Mouse (Mus musculus): Measurements from ENCODE around the gene Tmem9. TPM values are rescaled to one million over a fixed set of nuclear protein-coding genes. Genes with fewer than 3 reads are reported as not detected.

The Tmem9 gene
- polyA plus RNA-seq, 1 experiment from 2014 or later = 143 TPM

- Histone ChIP-seq H3K4me1 (ENCODE audit: control insufficient read depth, insufficient read depth, low read length) (no peaks in the 10 kb centered on the region), H3K9me3 (replicated peaks; ENCODE audit: control insufficient read depth, low read length) (no peaks in the 10 kb centered on the region), H3K27me3 (replicated peaks; ENCODE audit: control insufficient read depth, insufficient read depth, low read length) (no peaks in the 10 kb centered on the region), H3K4me3 (ENCODE audit: low read depth, low read length) (no peak overlapping the region), H3K36me3 (ENCODE audit: control insufficient read depth, insufficient read depth, low read length) (no peaks in the 10 kb centered on the region), H3K27ac (ENCODE audit: low read depth, low read length) (no peak overlapping the region), H3K9ac (ENCODE audit: low read length) (no peak overlapping the region), H3K4me2 (ENCODE audit: low read length) (no peak overlapping the region)
- DNase-seq (ENCODE audit: low spot score) = no peak
- no peak for ATAC-seq
- 55% methylated on average over 3 of the region's 3 CpGs for WGBS
These were observed 50.6 kb downstream of the Tmem9 start for GRCm38 (mm10) chr1:136058594-136058993.

GRCm38 (mm10) chr1:136061041-136061789 is 53.3 kb downstream of the Tmem9 start:
- Histone ChIP-seq H3K9me3 (replicated peaks; ENCODE audit: control insufficient read depth, low read length) (no peaks in the 10 kb centered on the region), H3K4me3 (ENCODE audit: low read depth, low read length) (no peak overlapping the region), H3K4me1 (ENCODE audit: control insufficient read depth, insufficient read depth, low read length) (0 out of 2 replicates have a peak, but pooled peaks cover 1% of the 10 kb centered on the region), H3K4me2 (ENCODE audit: low read length) (no peak overlapping the region), H3K27me3 (replicated peaks; ENCODE audit: control insufficient read depth, insufficient read depth, low read length) (no peaks in the 10 kb centered on the region), H3K9ac (ENCODE audit: low read length) (no peak overlapping the region), H3K36me3 (ENCODE audit: control insufficient read depth, insufficient read depth, low read length) (no peaks in the 10 kb centered on the region), H3K27ac (ENCODE audit: low read depth, low read length) (no peak overlapping the region)
- ATAC-seq = peak; percentile 62; the same call in 1 of the 2 replicates
- 44% methylated on average over 9 of the region's 9 CpGs for WGBS
- DNase-seq (ENCODE audit: low spot score) = peak; percentile 35

DNA sequence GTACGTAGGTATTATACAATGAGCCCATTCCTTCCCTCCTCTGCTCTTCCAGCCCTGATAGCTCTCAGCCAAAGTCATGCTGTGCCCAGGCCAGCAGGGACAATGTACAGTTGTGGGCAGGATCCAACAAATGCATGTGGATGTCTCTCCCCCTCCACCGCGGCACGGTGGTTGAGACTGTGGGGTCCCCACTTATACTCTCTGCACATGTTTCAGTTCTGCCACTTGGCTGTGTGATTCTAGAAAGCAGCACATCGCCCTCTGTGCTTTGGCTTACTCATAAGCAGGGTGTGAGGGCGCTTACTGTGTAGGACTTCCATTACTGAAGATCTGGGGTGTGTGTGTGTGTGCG is 53.8 kb downstream of the Tmem9 start:
- Histone ChIP-seq H3K9ac (ENCODE audit: low read length) (no peak overlapping the region), H3K4me1 (ENCODE audit: control insufficient read depth, insufficient read depth, low read length) (0 out of 2 replicates have a peak, but pooled peaks cover 2% of the 10 kb centered on the region), H3K4me3 (ENCODE audit: low read depth, low read length) (no peak overlapping the region), H3K4me2 (ENCODE audit: low read length) (no peak overlapping the region), H3K36me3 (ENCODE audit: control insufficient read depth, insufficient read depth, low read length) (no peaks in the 10 kb centered on the region), H3K27me3 (replicated peaks; ENCODE audit: control insufficient read depth, insufficient read depth, low read length) (no peaks in the 10 kb centered on the region), H3K27ac (ENCODE audit: low read depth, low read length) (0 out of 2 replicates have a peak overlapping the region, but pooled peaks have one; percentile 14), H3K9me3 (replicated peaks; ENCODE audit: control insufficient read depth, low read length) (no peaks in the 10 kb centered on the region)
- ATAC-seq (peak; percentile 38; the same call in 1 of the 2 replicates), DNase-seq (ENCODE audit: low spot score) (no peak)
- 71% methylated on average over 7 of the region's 7 CpGs for WGBS

GRCm38 (mm10) chr1:136063991-136064390 is 56.0 kb downstream of the Tmem9 start:
- no peaks in the 10 kb centered on the region for H3K27me3 ChIP-seq (replicated peaks; ENCODE audit: control insufficient read depth, insufficient read depth, low read length)
- DNase-seq (ENCODE audit: low spot score) = no peak
- ATAC-seq = no peak
- H3K9me3 ChIP-seq (replicated peaks; ENCODE audit: control insufficient read depth, low read length) = no peaks in the 10 kb centered on the region
- no peak overlapping the region for H3K4me2 ChIP-seq (ENCODE audit: low read length)
- no peak overlapping the region for H3K9ac ChIP-seq (ENCODE audit: low read length)
- H3K27ac ChIP-seq (ENCODE audit: low read depth, low read length) = no peak overlapping the region
- 0 out of 2 replicates have a peak, but pooled peaks cover 2% of the 10 kb centered on the region for H3K4me1 ChIP-seq (ENCODE audit: control insufficient read depth, insufficient read depth, low read length)
- H3K36me3 ChIP-seq (ENCODE audit: control insufficient read depth, insufficient read depth, low read length) = no peaks in the 10 kb centered on the region
- no peak overlapping the region for H3K4me3 ChIP-seq (ENCODE audit: low read depth, low read length)
- WGBS = 64% methylated on average over 5 of the region's 5 CpGs

DNA sequence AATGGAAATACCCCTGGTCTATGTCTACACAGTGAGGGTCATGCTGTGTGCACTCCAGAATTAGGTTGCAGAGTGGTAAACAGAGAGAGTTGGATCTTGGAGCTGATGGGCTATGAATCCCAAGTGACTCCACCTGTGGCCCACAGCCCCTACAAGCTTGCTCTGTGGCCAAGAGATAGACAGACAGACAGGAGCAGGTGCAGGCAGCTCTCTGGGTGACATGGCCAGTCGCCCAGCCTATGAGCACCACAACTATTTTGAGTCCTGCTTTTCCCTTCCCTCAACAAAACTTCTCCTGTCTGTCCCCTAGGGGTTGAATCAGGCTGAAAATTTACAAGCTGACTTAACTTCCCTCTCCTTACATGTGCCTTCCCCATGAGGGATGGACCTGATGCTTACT is 58.7 kb downstream of the Tmem9 start:
- H3K27ac ChIP-seq (ENCODE audit: low read depth, low read length) = no peak overlapping the region
- H3K9ac ChIP-seq (ENCODE audit: low read length) = no peak overlapping the region
- H3K4me1 ChIP-seq (ENCODE audit: control insufficient read depth, insufficient read depth, low read length) = 0 out of 2 replicates have a peak, but pooled peaks cover 2% of the 10 kb centered on the region
- no peak for ATAC-seq
- no peaks in the 10 kb centered on the region for H3K9me3 ChIP-seq (replicated peaks; ENCODE audit: control insufficient read depth, low read length)
- no peaks in the 10 kb centered on the region for H3K27me3 ChIP-seq (replicated peaks; ENCODE audit: control insufficient read depth, insufficient read depth, low read length)
- H3K4me3 ChIP-seq (ENCODE audit: low read depth, low read length) = no peak overlapping the region
- DNase-seq (ENCODE audit: low spot score) = no peak
- no peak overlapping the region for H3K4me2 ChIP-seq (ENCODE audit: low read length)
- H3K36me3 ChIP-seq (ENCODE audit: control insufficient read depth, insufficient read depth, low read length) = no peaks in the 10 kb centered on the region
- WGBS = 74% methylated on average over 1 of the region's 1 CpGs

DNA sequence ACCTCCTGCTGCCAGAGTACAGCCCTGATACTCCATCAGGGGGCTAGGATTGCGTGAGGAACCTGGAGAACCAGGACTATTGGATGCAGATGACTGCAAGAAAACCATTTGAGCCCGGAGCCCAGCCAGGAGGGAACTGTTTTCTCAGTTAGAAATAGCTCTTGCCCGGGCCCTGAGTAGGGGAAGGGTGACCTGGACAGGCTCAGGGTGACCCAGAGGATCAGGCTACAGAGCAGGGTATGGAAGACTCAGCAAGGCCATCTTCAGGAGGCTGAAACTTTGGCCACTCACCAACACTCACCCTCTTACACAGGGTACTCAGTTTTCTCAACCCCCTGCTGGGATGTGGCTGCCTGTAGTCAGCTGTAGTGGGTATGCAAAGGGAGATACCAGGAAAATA is 59.6 kb downstream of the Tmem9 start:
- no peak overlapping the region for H3K4me3 ChIP-seq (ENCODE audit: low read depth, low read length)
- no peaks in the 10 kb centered on the region for H3K9me3 ChIP-seq (replicated peaks; ENCODE audit: control insufficient read depth, low read length)
- no peak overlapping the region for H3K9ac ChIP-seq (ENCODE audit: low read length)
- 0 out of 2 replicates have a peak, but pooled peaks cover 2% of the 10 kb centered on the region for H3K4me1 ChIP-seq (ENCODE audit: control insufficient read depth, insufficient read depth, low read length)
- no peak for ATAC-seq
- no peaks in the 10 kb centered on the region for H3K36me3 ChIP-seq (ENCODE audit: control insufficient read depth, insufficient read depth, low read length)
- no peaks in the 10 kb centered on the region for H3K27me3 ChIP-seq (replicated peaks; ENCODE audit: control insufficient read depth, insufficient read depth, low read length)
- 85% methylated on average over 3 of the region's 3 CpGs for WGBS
- no peak overlapping the region for H3K27ac ChIP-seq (ENCODE audit: low read depth, low read length)
- no peak overlapping the region for H3K4me2 ChIP-seq (ENCODE audit: low read length)
- no peak for DNase-seq (ENCODE audit: low spot score)

DNA sequence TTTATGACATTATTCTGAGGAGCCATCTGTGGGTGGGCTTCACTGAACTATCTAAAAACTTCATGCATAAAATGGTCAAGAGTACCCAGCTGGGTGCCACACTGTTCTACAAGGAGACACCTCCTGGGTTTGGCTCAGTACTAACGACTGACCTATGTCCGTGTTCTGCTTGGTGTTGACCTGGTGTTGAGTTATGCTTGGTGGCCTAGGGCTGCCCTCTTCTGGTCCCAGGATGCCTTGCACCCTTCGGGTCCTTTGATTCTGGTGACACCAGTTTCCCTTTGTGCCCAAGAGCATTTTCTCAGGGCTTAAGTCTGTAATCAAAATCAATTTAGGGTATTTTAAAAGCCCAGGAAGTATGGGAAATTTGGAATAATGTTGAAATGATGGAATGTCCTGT is 68.1 kb downstream of the Tmem9 start:
- Histone ChIP-seq H3K9ac (ENCODE audit: low read length) (no peak overlapping the region), H3K4me1 (ENCODE audit: control insufficient read depth, insufficient read depth, low read length) (no peaks in the 10 kb centered on the region), H3K4me2 (ENCODE audit: low read length) (no peak overlapping the region), H3K27ac (ENCODE audit: low read depth, low read length) (no peak overlapping the region), H3K4me3 (ENCODE audit: low read depth, low read length) (no peak overlapping the region), H3K36me3 (ENCODE audit: control insufficient read depth, insufficient read depth, low read length) (no peaks in the 10 kb centered on the region), H3K27me3 (replicated peaks; ENCODE audit: control insufficient read depth, insufficient read depth, low read length) (no peaks in the 10 kb centered on the region), H3K9me3 (replicated peaks; ENCODE audit: control insufficient read depth, low read length) (no peaks in the 10 kb centered on the region)
- ATAC-seq (0 out of 2 replicates have a peak, but pooled peaks have one; percentile 18), DNase-seq (ENCODE audit: low spot score) (peak; percentile 44)
- 8% methylated on average over 3 of the region's 3 CpGs for WGBS

DNA sequence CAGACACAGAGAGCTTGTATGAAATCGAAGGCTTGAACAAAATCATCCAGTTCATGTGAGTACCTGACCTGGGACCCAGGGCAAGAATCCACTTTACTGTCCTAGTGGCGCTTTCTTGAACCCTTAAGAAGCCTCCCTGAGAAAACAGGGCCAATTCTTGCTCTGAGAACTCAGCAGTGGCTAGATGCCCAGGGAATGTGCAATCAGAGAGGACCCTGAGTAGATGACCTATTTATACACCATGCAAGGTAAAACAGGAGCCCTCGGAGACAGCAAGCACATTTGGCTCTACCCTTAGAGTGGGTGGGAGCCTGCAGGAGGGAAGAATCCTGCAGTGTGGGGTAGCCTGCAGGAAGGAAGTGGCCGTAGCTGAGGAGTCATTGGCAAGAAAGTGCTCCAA is 69.7 kb downstream of the Tmem9 start:
- no peak for ATAC-seq
- no peaks in the 10 kb centered on the region for H3K4me1 ChIP-seq (ENCODE audit: control insufficient read depth, insufficient read depth, low read length)
- WGBS = 73% methylated on average over 4 of the region's 4 CpGs
- H3K9ac ChIP-seq (ENCODE audit: low read length) = no peak overlapping the region
- H3K27me3 ChIP-seq (replicated peaks; ENCODE audit: control insufficient read depth, insufficient read depth, low read length) = no peaks in the 10 kb centered on the region
- H3K36me3 ChIP-seq (ENCODE audit: control insufficient read depth, insufficient read depth, low read length) = no peaks in the 10 kb centered on the region
- no peaks in the 10 kb centered on the region for H3K9me3 ChIP-seq (replicated peaks; ENCODE audit: control insufficient read depth, low read length)
- H3K4me2 ChIP-seq (ENCODE audit: low read length) = no peak overlapping the region
- H3K4me3 ChIP-seq (ENCODE audit: low read depth, low read length) = no peak overlapping the region
- no peak overlapping the region for H3K27ac ChIP-seq (ENCODE audit: low read depth, low read length)
- DNase-seq (ENCODE audit: low spot score) = no peak

GRCm38 (mm10) chr1:136081161-136081560 is 73.2 kb downstream of the Tmem9 start:
- 97% methylated on average over 1 of the region's 1 CpGs for WGBS
- Histone ChIP-seq H3K4me1 (ENCODE audit: control insufficient read depth, insufficient read depth, low read length) (no peaks in the 10 kb centered on the region), H3K4me2 (ENCODE audit: low read length) (no peak overlapping the region), H3K9me3 (replicated peaks; ENCODE audit: control insufficient read depth, low read length) (no peaks in the 10 kb centered on the region), H3K27ac (ENCODE audit: low read depth, low read length) (no peak overlapping the region), H3K9ac (ENCODE audit: low read length) (no peak overlapping the region), H3K4me3 (ENCODE audit: low read depth, low read length) (no peak overlapping the region), H3K27me3 (replicated peaks; ENCODE audit: control insufficient read depth, insufficient read depth, low read length) (no peaks in the 10 kb centered on the region), H3K36me3 (ENCODE audit: control insufficient read depth, insufficient read depth, low read length) (no peaks in the 10 kb centered on the region)
- ATAC-seq (no peak), DNase-seq (ENCODE audit: low spot score) (no peak)

Data from forebrain, embryonic 14.5 days (tissue).